Mouse (Mus musculus): Measurements from ENCODE around the gene Serpinb1b. TPM values are rescaled to one million over a fixed set of nuclear protein-coding genes. Genes with fewer than 3 reads are reported as not detected.
A peak's percentile ranks its signal among the peaks of the same experiment; 100 is the strongest.
"Not testable (repeated sequence)": the region's sequence is repeated elsewhere in the genome, so short reads cannot be mapped to it uniquely, and the experiment has no call there.

Gene Serpinb1b
- polyA plus RNA-seq (2015; fragmentation: Nextera tagmentation; extraction: Ambion mirVana): 0.10 and 0.14 TPM in 2 replicates

GRCm38 (mm10) chr13:33078056-33078705 lies at the start of gene Serpinb1b:
Serpinb1b (plus strand) TSS chr13:33078575.
- H3K27me3 ChIP-seq: no peaks in the 10 kb centered on the region
- 0 out of 2 replicates have a peak, but pooled peaks cover 3% of the 10 kb centered on the region for H3K4me1 ChIP-seq (replicated peaks)
- H3K4me3 ChIP-seq: peak within 1 kb of the TSS; percentile 18; the same call in 1 of the 2 replicates
- H3K4me2 ChIP-seq: peak within 1 kb of the TSS; percentile 62
- no peak within 1 kb of the TSS for H3K9ac ChIP-seq
- no peak within 1 kb of the TSS for H3K27ac ChIP-seq
- 47% methylated on average over 3 of the region's 3 CpGs for WGBS
- no peak for ATAC-seq (replicated peaks; ENCODE audit: insufficient number of reproducible peaks, insufficient read depth, low FRiP score, low read depth)
- H3K36me3 ChIP-seq: no peaks in the 10 kb centered on the region
- no peaks in the 10 kb centered on the region for H3K9me3 ChIP-seq (replicated peaks)

DNA sequence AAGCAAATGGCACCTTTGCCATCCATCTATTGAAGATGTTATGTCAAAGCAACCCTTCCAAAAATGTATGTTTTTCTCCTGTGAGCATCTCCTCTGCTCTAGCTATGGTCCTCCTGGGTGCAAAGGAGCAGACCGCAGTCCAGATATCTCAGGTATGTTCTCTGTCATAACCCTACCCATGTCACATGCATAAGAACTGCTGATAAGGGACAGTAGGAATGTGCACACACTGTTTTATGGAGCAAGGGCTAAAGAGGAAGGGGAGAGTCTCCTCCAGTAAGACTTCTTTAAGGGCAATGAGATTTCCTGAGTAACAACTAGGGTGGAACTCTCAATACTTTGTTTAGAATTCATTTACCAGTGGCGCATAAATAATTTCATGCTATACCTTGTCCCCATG lies 48.9 kb upstream of the Serpinb1b start:
- not testable (repeated sequence) for H3K4me3 ChIP-seq; H3K27ac ChIP-seq; H3K4me2 ChIP-seq; ATAC-seq (replicated peaks; ENCODE audit: insufficient number of reproducible peaks, insufficient read depth, low FRiP score, low read depth); H3K9me3 ChIP-seq (replicated peaks); H3K9ac ChIP-seq; H3K27me3 ChIP-seq; H3K4me1 ChIP-seq (replicated peaks); H3K36me3 ChIP-seq
- 75% methylated on average over 2 of the region's 2 CpGs for WGBS

DNA sequence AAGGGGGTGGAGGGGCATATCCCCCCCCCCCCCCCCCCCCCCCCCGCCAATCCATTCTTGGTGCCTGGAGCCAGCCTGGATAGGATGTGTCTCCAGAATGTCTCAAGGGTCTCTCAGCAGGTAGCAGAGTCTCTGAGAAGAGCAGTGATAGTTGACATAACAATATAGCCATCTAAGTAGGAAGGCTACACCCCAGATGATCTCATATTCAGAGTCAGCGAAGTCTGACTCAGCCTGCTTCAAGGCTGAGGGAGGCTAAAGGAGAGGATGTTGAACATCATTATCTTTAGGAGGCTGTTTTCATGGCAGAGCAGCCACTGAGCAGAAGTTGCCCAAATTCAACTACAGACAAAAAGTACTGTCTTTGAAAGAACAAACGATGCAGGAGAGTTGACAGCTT lies 48.1 kb upstream of the Serpinb1b start:
- Histone ChIP-seq H3K4me1 (replicated peaks) (peaks cover 7% of the 10 kb centered on the region; the same call in 1 of the 2 replicates), H3K9me3 (replicated peaks) (no peaks in the 10 kb centered on the region), H3K27ac (no peak overlapping the region), H3K36me3 (no peaks in the 10 kb centered on the region), H3K4me2 (no peak overlapping the region), H3K27me3 (no peaks in the 10 kb centered on the region), H3K9ac (no peak overlapping the region), H3K4me3 (no peak overlapping the region)
- 88% methylated on average over 2 of the region's 3 CpGs for WGBS
- ATAC-seq (replicated peaks; ENCODE audit: insufficient number of reproducible peaks, insufficient read depth, low FRiP score, low read depth): no peak

DNA sequence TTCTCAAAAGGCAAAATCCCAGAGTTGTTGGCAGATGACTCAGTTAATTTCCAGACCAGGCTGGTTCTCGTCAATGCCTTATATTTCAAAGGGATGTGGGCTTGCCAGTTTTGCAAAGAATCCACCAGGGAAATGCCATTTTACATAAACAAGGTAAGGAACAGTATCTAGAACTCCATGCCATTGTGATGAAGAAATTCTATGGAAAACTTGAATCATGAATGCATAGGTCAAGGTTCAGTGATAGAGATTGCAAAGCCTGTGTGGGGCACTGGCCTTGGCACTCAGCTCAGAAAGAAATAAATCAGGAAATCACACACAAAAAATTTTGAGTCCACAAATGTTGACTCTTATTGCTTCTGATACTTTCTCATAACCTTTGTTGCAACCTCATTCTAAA lies 42.9 kb upstream of the Serpinb1b start:
- H3K9me3 ChIP-seq (replicated peaks): no peaks in the 10 kb centered on the region
- no peak overlapping the region for H3K27ac ChIP-seq
- H3K4me1 ChIP-seq (replicated peaks): no peaks in the 10 kb centered on the region
- H3K4me3 ChIP-seq: no peak overlapping the region
- no peak for ATAC-seq (replicated peaks; ENCODE audit: insufficient number of reproducible peaks, insufficient read depth, low FRiP score, low read depth)
- H3K4me2 ChIP-seq: no peak overlapping the region
- no peaks in the 10 kb centered on the region for H3K36me3 ChIP-seq
- no peak overlapping the region for H3K9ac ChIP-seq
- H3K27me3 ChIP-seq: no peaks in the 10 kb centered on the region
- 72% methylated on average over 1 of the region's 1 CpGs for WGBS

DNA sequence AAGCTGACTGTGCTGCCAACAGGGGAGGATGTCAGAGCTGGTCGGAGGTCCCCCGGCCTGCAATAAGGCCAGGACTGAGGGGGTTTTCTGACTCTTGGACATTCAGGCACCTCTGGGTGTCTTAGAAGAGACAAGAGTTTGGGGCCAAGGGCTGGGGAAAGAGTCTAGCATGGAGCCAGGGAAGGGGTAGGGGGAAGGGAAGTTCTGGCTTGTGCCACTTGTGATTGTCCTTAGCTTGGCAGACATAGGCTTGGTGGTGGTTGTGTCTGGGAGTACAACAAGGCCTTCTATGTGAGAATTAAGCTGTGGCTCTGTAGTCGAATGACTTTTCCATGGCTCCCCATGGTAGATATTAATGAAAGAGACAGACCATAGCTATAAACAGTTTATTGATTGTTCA lies 34.8 kb upstream of the Serpinb1b start:
- ATAC-seq (replicated peaks; ENCODE audit: insufficient number of reproducible peaks, insufficient read depth, low FRiP score, low read depth): no peak
- H3K9me3 ChIP-seq (replicated peaks): no peaks in the 10 kb centered on the region
- no peak overlapping the region for H3K4me3 ChIP-seq
- no peaks in the 10 kb centered on the region for H3K27me3 ChIP-seq
- H3K27ac ChIP-seq: no peak overlapping the region
- H3K36me3 ChIP-seq: no peaks in the 10 kb centered on the region
- H3K4me2 ChIP-seq: no peak overlapping the region
- WGBS: 86% methylated on average over 3 of the region's 3 CpGs
- H3K9ac ChIP-seq: no peak overlapping the region
- no peaks in the 10 kb centered on the region for H3K4me1 ChIP-seq (replicated peaks)

- 74% methylated on average over 2 of the region's 2 CpGs for WGBS
- no peak for ATAC-seq (replicated peaks; ENCODE audit: insufficient number of reproducible peaks, insufficient read depth, low FRiP score, low read depth)
- no peak overlapping the region for H3K27ac ChIP-seq
- H3K4me1 ChIP-seq (replicated peaks): 0 out of 2 replicates have a peak, but pooled peaks cover 2% of the 10 kb centered on the region
- no peak overlapping the region for H3K4me2 ChIP-seq
- no peak overlapping the region for H3K4me3 ChIP-seq
- no peaks in the 10 kb centered on the region for H3K9me3 ChIP-seq (replicated peaks)
- no peak overlapping the region for H3K9ac ChIP-seq
- H3K27me3 ChIP-seq: no peaks in the 10 kb centered on the region
- no peaks in the 10 kb centered on the region for H3K36me3 ChIP-seq
Observed at GRCm38 (mm10) chr13:33047234-33047633, 31.1 kb upstream of the Serpinb1b start.

- Histone ChIP-seq H3K4me1 (replicated peaks) (0 out of 2 replicates have a peak, but pooled peaks cover 2% of the 10 kb centered on the region), H3K9me3 (replicated peaks) (no peaks in the 10 kb centered on the region), H3K36me3 (no peaks in the 10 kb centered on the region), H3K27ac (no peak overlapping the region), H3K9ac (no peak overlapping the region), H3K4me2 (no peak overlapping the region), H3K4me3 (no peak overlapping the region), H3K27me3 (no peaks in the 10 kb centered on the region)
- ATAC-seq (replicated peaks; ENCODE audit: insufficient number of reproducible peaks, insufficient read depth, low FRiP score, low read depth): no peak
- 72% methylated on average over 4 of the region's 4 CpGs for WGBS
Observed at GRCm38 (mm10) chr13:33048187-33048586, 30.2 kb upstream of the Serpinb1b start.

DNA sequence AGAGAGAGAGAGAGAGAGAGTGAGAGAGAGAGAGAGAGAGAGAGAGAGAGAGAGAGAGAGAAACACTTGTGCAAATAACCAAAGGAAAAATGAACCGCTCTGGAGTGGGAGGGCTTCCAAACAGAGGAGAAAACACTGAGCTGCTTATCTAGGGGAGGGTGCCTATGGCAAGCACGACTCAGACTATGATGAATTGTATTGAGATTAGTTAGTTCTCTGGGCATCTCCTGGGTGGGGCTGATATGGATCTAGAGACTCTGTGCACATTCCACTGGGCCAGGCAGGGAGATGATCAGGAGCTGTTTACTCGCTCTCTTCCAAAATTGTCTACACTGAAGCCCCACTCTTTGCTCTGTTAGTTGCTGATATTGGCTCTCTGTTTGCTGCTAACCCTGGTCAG lies 26.7 kb upstream of the Serpinb1b start:
- no peak overlapping the region for H3K27ac ChIP-seq
- no peak overlapping the region for H3K9ac ChIP-seq
- no peak for ATAC-seq (replicated peaks; ENCODE audit: insufficient number of reproducible peaks, insufficient read depth, low FRiP score, low read depth)
- H3K4me1 ChIP-seq (replicated peaks): 0 out of 2 replicates have a peak, but pooled peaks cover 2% of the 10 kb centered on the region
- no peaks in the 10 kb centered on the region for H3K36me3 ChIP-seq
- no peak overlapping the region for H3K4me3 ChIP-seq
- H3K27me3 ChIP-seq: no peaks in the 10 kb centered on the region
- H3K9me3 ChIP-seq (replicated peaks): no peaks in the 10 kb centered on the region
- 31% methylated on average over 3 of the region's 3 CpGs for WGBS
- no peak overlapping the region for H3K4me2 ChIP-seq

DNA sequence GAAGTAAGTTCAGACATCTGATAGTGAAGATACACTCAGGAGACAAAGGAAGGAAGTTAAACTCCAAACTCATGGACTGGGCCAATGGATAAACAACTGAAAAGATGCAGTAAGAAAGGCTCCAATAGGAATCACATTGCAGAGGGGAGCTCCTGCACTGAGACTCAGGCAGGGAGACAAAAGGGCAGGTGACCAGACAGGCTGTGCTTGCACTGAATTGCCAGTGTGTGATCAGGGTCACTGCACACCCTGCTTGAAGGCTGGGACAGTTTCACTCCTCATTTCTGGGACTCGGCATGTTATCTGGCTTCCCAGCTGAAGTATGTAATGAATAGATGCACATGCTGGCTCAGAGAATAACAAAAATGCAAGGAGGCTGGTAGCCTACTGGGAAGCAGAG lies 15.3 kb upstream of the Serpinb1b start:
- no peak for ATAC-seq (replicated peaks; ENCODE audit: insufficient number of reproducible peaks, insufficient read depth, low FRiP score, low read depth)
- H3K27me3 ChIP-seq: no peaks in the 10 kb centered on the region
- H3K4me2 ChIP-seq: no peak overlapping the region
- H3K4me1 ChIP-seq (replicated peaks): no peaks in the 10 kb centered on the region
- no peak overlapping the region for H3K4me3 ChIP-seq
- 26% methylated on average over 1 of the region's 1 CpGs for WGBS
- no peaks in the 10 kb centered on the region for H3K36me3 ChIP-seq
- no peak overlapping the region for H3K27ac ChIP-seq
- no peaks in the 10 kb centered on the region for H3K9me3 ChIP-seq (replicated peaks)
- no peak overlapping the region for H3K9ac ChIP-seq

- no peaks in the 10 kb centered on the region for H3K27me3 ChIP-seq
- no peak overlapping the region for H3K4me3 ChIP-seq
- H3K9ac ChIP-seq: no peak overlapping the region
- H3K36me3 ChIP-seq: no peaks in the 10 kb centered on the region
- no peaks in the 10 kb centered on the region for H3K9me3 ChIP-seq (replicated peaks)
- no peak overlapping the region for H3K4me2 ChIP-seq
- ATAC-seq (replicated peaks; ENCODE audit: insufficient number of reproducible peaks, insufficient read depth, low FRiP score, low read depth): no peak
- H3K4me1 ChIP-seq (replicated peaks): no peaks in the 10 kb centered on the region
- WGBS: 53% methylated on average over 1 of the region's 1 CpGs
- H3K27ac ChIP-seq: no peak overlapping the region
Observed at GRCm38 (mm10) chr13:33067387-33067977, 10.9 kb upstream of the Serpinb1b start.

DNA sequence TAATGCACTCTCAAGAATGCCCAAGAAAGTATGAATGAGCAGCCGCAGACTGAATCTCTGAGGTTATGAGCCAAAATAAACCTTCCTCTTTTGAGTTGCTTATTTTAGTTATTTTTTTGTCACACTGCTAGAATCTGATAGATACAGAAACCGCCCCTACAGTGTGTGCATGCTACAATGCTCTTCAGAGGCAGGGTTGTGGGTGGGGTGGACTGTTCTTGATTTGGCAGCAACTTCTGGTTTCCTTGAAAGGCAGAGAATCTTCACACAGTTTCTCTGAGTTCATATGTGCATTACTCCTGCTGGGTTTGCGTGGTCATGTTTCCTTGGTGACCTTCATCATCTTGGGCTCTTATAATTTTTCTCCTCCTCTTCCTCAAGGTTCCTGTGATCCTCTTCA lies 10.2 kb upstream of the Serpinb1b start:
- H3K27ac ChIP-seq: no peak overlapping the region
- H3K27me3 ChIP-seq: no peaks in the 10 kb centered on the region
- H3K9ac ChIP-seq: no peak overlapping the region
- no peaks in the 10 kb centered on the region for H3K36me3 ChIP-seq
- WGBS: 58% methylated on average over 3 of the region's 3 CpGs
- no peak overlapping the region for H3K4me3 ChIP-seq
- H3K9me3 ChIP-seq (replicated peaks): no peaks in the 10 kb centered on the region
- no peak overlapping the region for H3K4me2 ChIP-seq
- no peak for ATAC-seq (replicated peaks; ENCODE audit: insufficient number of reproducible peaks, insufficient read depth, low FRiP score, low read depth)
- H3K4me1 ChIP-seq (replicated peaks): no peaks in the 10 kb centered on the region

GRCm38 (mm10) chr13:33071776-33072175 lies 6.6 kb upstream of the Serpinb1b start:
- no peaks in the 10 kb centered on the region for H3K4me1 ChIP-seq (replicated peaks)
- no peaks in the 10 kb centered on the region for H3K36me3 ChIP-seq

More at GRCm38 (mm10) chr13:33071776-33072175, 6.6 kb upstream of the Serpinb1b start:
- no peak for ATAC-seq (replicated peaks; ENCODE audit: insufficient number of reproducible peaks, insufficient read depth, low FRiP score, low read depth)
- H3K27me3 ChIP-seq: no peaks in the 10 kb centered on the region
- no peak overlapping the region for H3K4me3 ChIP-seq
- no peak overlapping the region for H3K4me2 ChIP-seq
- WGBS: 68% methylated on average over 5 of the region's 5 CpGs
- H3K9me3 ChIP-seq (replicated peaks): no peaks in the 10 kb centered on the region
- H3K27ac ChIP-seq: no peak overlapping the region
- H3K9ac ChIP-seq: no peak overlapping the region

All from heart, embryonic 15.5 days (tissue).